Mouse (Mus musculus): Measurements from ENCODE around the gene Bicdl1. TPM values are rescaled to one million over a fixed set of nuclear protein-coding genes. Genes with fewer than 3 reads are reported as not detected.

Bicdl1 gene
- polyA plus RNA-seq, 1 experiment, result 55.9 TPM

- WGBS, result 82% methylated on average over 3 of the region's 3 CpGs
- TF ChIP-seq POLR2A (IDR thresholded peaks at IDR 0.05; ENCODE audit: low read depth, low read length) (no peak), CTCF (conservative IDR thresholded peaks at IDR 0.05; ENCODE audit: insufficient read depth, insufficient read length, low read depth, low read length) (no peak)
Observed at GRCm38 (mm10) chr5:115717106-115717505, 14.3 kb downstream of the Bicdl1 start.

GRCm38 (mm10) chr5:115716426-115716825 lies 15.0 kb downstream of the Bicdl1 start:
- no peak overlapping the region for H3K4me3 ChIP-seq (ENCODE audit: insufficient read depth, low read depth, low read length)

More at GRCm38 (mm10) chr5:115717106-115717505, 14.3 kb downstream of the Bicdl1 start:
- H3K27me3 ChIP-seq (replicated peaks; ENCODE audit: control insufficient read depth, insufficient read depth, low read length), result no peaks in the 10 kb centered on the region
- no peaks in the 10 kb centered on the region for H3K36me3 ChIP-seq (ENCODE audit: control insufficient read depth, insufficient read depth, low read length)
- DNase-seq, result no peak
- no peak overlapping the region for H3K4me3 ChIP-seq (ENCODE audit: insufficient read depth, low read depth, low read length)
- no peak overlapping the region for H3K27ac ChIP-seq (ENCODE audit: insufficient read depth, low read depth, low read length)
- H3K4me1 ChIP-seq (ENCODE audit: control insufficient read depth, insufficient read depth, low read length), result peaks cover 5% of the 10 kb centered on the region; the same call in 1 of the 2 replicates

GRCm38 (mm10) chr5:115714761-115715160 lies 16.7 kb downstream of the Bicdl1 start:
- WGBS, result 70% methylated on average over 7 of the region's 7 CpGs

More at GRCm38 (mm10) chr5:115716426-115716825, 15.0 kb downstream of the Bicdl1 start:
- no peaks in the 10 kb centered on the region for H3K27me3 ChIP-seq (replicated peaks; ENCODE audit: control insufficient read depth, insufficient read depth, low read length)
- 57% methylated on average over 6 of the region's 6 CpGs for WGBS
- no peak overlapping the region for H3K27ac ChIP-seq (ENCODE audit: insufficient read depth, low read depth, low read length)
- peaks cover 5% of the 10 kb centered on the region; the same call in 1 of the 2 replicates for H3K4me1 ChIP-seq (ENCODE audit: control insufficient read depth, insufficient read depth, low read length)
- TF ChIP-seq CTCF (conservative IDR thresholded peaks at IDR 0.05; ENCODE audit: insufficient read depth, insufficient read length, low read depth, low read length), result no peak
- TF ChIP-seq POLR2A (IDR thresholded peaks at IDR 0.05; ENCODE audit: low read depth, low read length), result no peak
- H3K36me3 ChIP-seq (ENCODE audit: control insufficient read depth, insufficient read depth, low read length), result no peaks in the 10 kb centered on the region
- no peak for DNase-seq

GRCm38 (mm10) chr5:115712487-115712886 lies 18.9 kb downstream of the Bicdl1 start:
- H3K36me3 ChIP-seq (ENCODE audit: control insufficient read depth, insufficient read depth, low read length), result no peaks in the 10 kb centered on the region
- H3K4me3 ChIP-seq (ENCODE audit: insufficient read depth, low read depth, low read length), result no peak overlapping the region
- no peaks in the 10 kb centered on the region for H3K4me1 ChIP-seq (ENCODE audit: control insufficient read depth, insufficient read depth, low read length)
- WGBS, result 77% methylated on average over 6 of the region's 6 CpGs
- TF ChIP-seq POLR2A (IDR thresholded peaks at IDR 0.05; ENCODE audit: low read depth, low read length) (no peak), CTCF (conservative IDR thresholded peaks at IDR 0.05; ENCODE audit: insufficient read depth, insufficient read length, low read depth, low read length) (no peak)
- H3K27me3 ChIP-seq (replicated peaks; ENCODE audit: control insufficient read depth, insufficient read depth, low read length), result no peaks in the 10 kb centered on the region
- no peak for DNase-seq
- H3K27ac ChIP-seq (ENCODE audit: insufficient read depth, low read depth, low read length), result no peak overlapping the region

More at GRCm38 (mm10) chr5:115714761-115715160, 16.7 kb downstream of the Bicdl1 start:
- TF ChIP-seq CTCF (conservative IDR thresholded peaks at IDR 0.05; ENCODE audit: insufficient read depth, insufficient read length, low read depth, low read length) (no peak), POLR2A (IDR thresholded peaks at IDR 0.05; ENCODE audit: low read depth, low read length) (no peak)
- H3K36me3 ChIP-seq (ENCODE audit: control insufficient read depth, insufficient read depth, low read length), result no peaks in the 10 kb centered on the region
- H3K4me1 ChIP-seq (ENCODE audit: control insufficient read depth, insufficient read depth, low read length), result no peaks in the 10 kb centered on the region
- peak; percentile 45 for DNase-seq
- H3K27ac ChIP-seq (ENCODE audit: insufficient read depth, low read depth, low read length), result no peak overlapping the region
- H3K4me3 ChIP-seq (ENCODE audit: insufficient read depth, low read depth, low read length), result no peak overlapping the region
- no peaks in the 10 kb centered on the region for H3K27me3 ChIP-seq (replicated peaks; ENCODE audit: control insufficient read depth, insufficient read depth, low read length)

GRCm38 (mm10) chr5:115711636-115712419 lies 19.6 kb downstream of the Bicdl1 start:
- no peaks in the 10 kb centered on the region for H3K36me3 ChIP-seq (ENCODE audit: control insufficient read depth, insufficient read depth, low read length)
- 80% methylated on average over 11 of the region's 11 CpGs for WGBS
- no peak for DNase-seq
- no peak overlapping the region for H3K4me3 ChIP-seq (ENCODE audit: insufficient read depth, low read depth, low read length)
- TF ChIP-seq POLR2A (IDR thresholded peaks at IDR 0.05; ENCODE audit: low read depth, low read length), result no peak
- TF ChIP-seq CTCF (conservative IDR thresholded peaks at IDR 0.05; ENCODE audit: insufficient read depth, insufficient read length, low read depth, low read length), result no peak
- no peaks in the 10 kb centered on the region for H3K27me3 ChIP-seq (replicated peaks; ENCODE audit: control insufficient read depth, insufficient read depth, low read length)
- H3K27ac ChIP-seq (ENCODE audit: insufficient read depth, low read depth, low read length), result no peak overlapping the region
- no peaks in the 10 kb centered on the region for H3K4me1 ChIP-seq (ENCODE audit: control insufficient read depth, insufficient read depth, low read length)

- 89% methylated on average over 4 of the region's 4 CpGs for WGBS
- no peak for DNase-seq
- no peaks in the 10 kb centered on the region for H3K27me3 ChIP-seq (replicated peaks; ENCODE audit: control insufficient read depth, insufficient read depth, low read length)
- H3K4me3 ChIP-seq (ENCODE audit: insufficient read depth, low read depth, low read length), result no peak overlapping the region
- TF ChIP-seq CTCF (conservative IDR thresholded peaks at IDR 0.05; ENCODE audit: insufficient read depth, insufficient read length, low read depth, low read length) (no peak), POLR2A (IDR thresholded peaks at IDR 0.05; ENCODE audit: low read depth, low read length) (no peak)
- no peaks in the 10 kb centered on the region for H3K4me1 ChIP-seq (ENCODE audit: control insufficient read depth, insufficient read depth, low read length)
- no peaks in the 10 kb centered on the region for H3K36me3 ChIP-seq (ENCODE audit: control insufficient read depth, insufficient read depth, low read length)
- H3K27ac ChIP-seq (ENCODE audit: insufficient read depth, low read depth, low read length), result no peak overlapping the region
Observed at GRCm38 (mm10) chr5:115710171-115710570, 21.2 kb downstream of the Bicdl1 start.

GRCm38 (mm10) chr5:115708930-115709329 lies 22.5 kb downstream of the Bicdl1 start:
- TF ChIP-seq POLR2A (IDR thresholded peaks at IDR 0.05; ENCODE audit: low read depth, low read length) (no peak), CTCF (conservative IDR thresholded peaks at IDR 0.05; ENCODE audit: insufficient read depth, insufficient read length, low read depth, low read length) (no peak)
- Histone ChIP-seq H3K4me1 (ENCODE audit: control insufficient read depth, insufficient read depth, low read length) (no peaks in the 10 kb centered on the region), H3K27me3 (replicated peaks; ENCODE audit: control insufficient read depth, insufficient read depth, low read length) (no peaks in the 10 kb centered on the region), H3K27ac (ENCODE audit: insufficient read depth, low read depth, low read length) (no peak overlapping the region), H3K36me3 (ENCODE audit: control insufficient read depth, insufficient read depth, low read length) (no peaks in the 10 kb centered on the region), H3K4me3 (ENCODE audit: insufficient read depth, low read depth, low read length) (no peak overlapping the region)
- no peak for DNase-seq
- WGBS, result 48% methylated on average over 3 of the region's 3 CpGs

All from kidney, adult 2 months (tissue).